Mouse (Mus musculus): Measurements from ENCODE around the gene Il17re. TPM values are rescaled to one million over a fixed set of nuclear protein-coding genes. Genes with fewer than 3 reads are reported as not detected.

Il17re gene
- total RNA-seq, 1 experiment, result 0.80 TPM

DNA sequence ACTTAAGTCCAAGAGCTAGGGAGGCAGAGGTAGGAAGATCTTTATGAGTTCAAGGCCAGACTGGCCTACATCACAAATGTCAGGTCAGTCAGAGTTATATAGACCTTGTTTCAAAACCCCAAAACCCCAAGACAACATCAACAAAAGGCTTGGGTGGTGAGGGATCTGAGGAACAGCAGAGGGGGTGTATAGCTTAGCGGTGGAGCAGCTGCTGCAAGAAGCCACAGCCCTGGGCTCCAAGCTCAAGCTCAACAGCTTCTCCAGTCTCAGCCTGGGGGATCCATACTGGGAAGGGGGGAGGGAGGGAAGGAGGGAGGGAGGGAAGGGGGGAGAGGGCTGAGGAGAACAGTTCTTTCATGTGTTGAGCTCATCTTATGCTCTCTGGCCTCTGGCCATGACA lies 47.4 kb downstream of the Il17re start:
- peaks cover 2 to 4% of the 10 kb centered on the region in 2 experiments for H3K4me1 ChIP-seq (ENCODE audit: control insufficient read depth in 2 of 2, insufficient read depth in 2 of 2, low read length in 2 of 2, poor library complexity in 1 of 2)
- DNase-seq (ENCODE audit: low read depth, low spot score), result no peak
- H3K27ac ChIP-seq (ENCODE audit: insufficient read depth, low read depth, low read length, poor library complexity, severe bottlenecking), result no peak overlapping the region
- H3K36me3 ChIP-seq (ENCODE audit: control insufficient read depth, insufficient read depth, low read length, poor library complexity, severe bottlenecking), result no peaks in the 10 kb centered on the region
- H3K9me3 ChIP-seq (ENCODE audit: control insufficient read depth, insufficient read depth, low read depth, low read length), result no peaks in the 10 kb centered on the region
- H3K4me3 ChIP-seq (ENCODE audit: insufficient read depth in 1 of 2, low read depth in 1 of 2, low read length in 2 of 2, poor library complexity in 1 of 2, severe bottlenecking in 1 of 2), result no peak overlapping the region
- in situ Hi-C loops (cut with MboI; ENCODE audit: low sequenced_read_pairs in 2 of 2, unreplicated experiment in 2 of 2), result no loop called here
- TF ChIP-seq ZC3H11A (IDR thresholded peaks at IDR 0.05; ENCODE audit: borderline replicate concordance, low read depth, low read length), result no peak
- TF ChIP-seq CHD2 (IDR thresholded peaks at IDR 0.05; ENCODE audit: low read depth, low read length), result no peak
- TF ChIP-seq ZNF384 (IDR thresholded peaks at IDR 0.05; ENCODE audit: low read depth, low read length), result no peak
- no peak for TF ChIP-seq MAFK (IDR thresholded peaks at IDR 0.05; ENCODE audit: insufficient read depth, low read depth, low read length)
- no peak for TF ChIP-seq HCFC1 (IDR thresholded peaks at IDR 0.05; ENCODE audit: borderline replicate concordance, insufficient read depth, low read length)
- no peak overlapping the region for H3K9ac ChIP-seq (ENCODE audit: insufficient read depth, low read depth, low read length, poor library complexity, severe bottlenecking)

- Histone ChIP-seq H3K4me1 (ENCODE audit: control insufficient read depth in 2 of 2, insufficient read depth in 2 of 2, low read length in 2 of 2, poor library complexity in 1 of 2) (peaks cover 2% of the 10 kb centered on the region in 2 experiments; a peak in 3 of 4 replicates), H3K9me3 (ENCODE audit: control insufficient read depth, insufficient read depth, low read depth, low read length) (no peaks in the 10 kb centered on the region), H3K36me3 (ENCODE audit: control insufficient read depth, insufficient read depth, low read length, poor library complexity, severe bottlenecking) (no peaks in the 10 kb centered on the region), H3K4me3 (ENCODE audit: insufficient read depth in 1 of 2, low read depth in 1 of 2, low read length in 2 of 2, poor library complexity in 1 of 2, severe bottlenecking in 1 of 2) (no peak overlapping the region), H3K27ac (ENCODE audit: insufficient read depth, low read depth, low read length, poor library complexity, severe bottlenecking) (no peak overlapping the region), H3K9ac (ENCODE audit: insufficient read depth, low read depth, low read length, poor library complexity, severe bottlenecking) (no peak overlapping the region)
- no peak for DNase-seq (ENCODE audit: low read depth, low spot score)
- TF ChIP-seq HCFC1 (IDR thresholded peaks at IDR 0.05; ENCODE audit: borderline replicate concordance, insufficient read depth, low read length), result no peak
- no peak for TF ChIP-seq MAFK (IDR thresholded peaks at IDR 0.05; ENCODE audit: insufficient read depth, low read depth, low read length)
- no peak for TF ChIP-seq ZNF384 (IDR thresholded peaks at IDR 0.05; ENCODE audit: low read depth, low read length)
- no peak for TF ChIP-seq ZC3H11A (IDR thresholded peaks at IDR 0.05; ENCODE audit: borderline replicate concordance, low read depth, low read length)
- no peak for TF ChIP-seq CHD2 (IDR thresholded peaks at IDR 0.05; ENCODE audit: low read depth, low read length)
- in situ Hi-C loops (cut with MboI; ENCODE audit: low sequenced_read_pairs in 2 of 2, unreplicated experiment in 2 of 2), result no loop called here
Observed at GRCm38 (mm10) chr6:113507130-113507529, 48.8 kb downstream of the Il17re start.

GRCm38 (mm10) chr6:113508272-113508946 lies 50.1 kb downstream of the Il17re start:
- no peaks in the 10 kb centered on the region for H3K9me3 ChIP-seq (ENCODE audit: control insufficient read depth, insufficient read depth, low read depth, low read length)
- no peak for DNase-seq (ENCODE audit: low read depth, low spot score)
- in situ Hi-C loops (cut with MboI; ENCODE audit: low sequenced_read_pairs in 2 of 2, unreplicated experiment in 2 of 2), result no loop called here

DNA sequence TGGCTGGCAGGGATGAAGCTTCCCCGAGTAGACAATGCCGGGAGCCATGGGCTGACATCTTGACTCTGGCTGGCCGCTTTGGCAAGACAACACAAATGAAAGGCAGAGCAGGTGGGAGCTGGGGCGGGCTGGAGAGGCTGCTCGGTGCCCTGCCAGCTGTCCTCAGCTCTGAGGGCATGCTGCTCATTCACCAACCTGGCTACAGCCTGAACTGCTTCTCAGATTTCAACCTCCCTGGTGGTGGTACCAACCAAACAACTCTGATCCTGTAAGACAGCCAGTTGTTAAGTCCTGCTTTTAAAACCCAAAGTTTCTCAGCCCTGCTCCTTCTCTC lies 50.6 kb downstream of the Il17re start:
- Histone ChIP-seq H3K4me1 (ENCODE audit: control insufficient read depth in 2 of 2, insufficient read depth in 2 of 2, low read length in 2 of 2, poor library complexity in 1 of 2) (peaks cover 0 to 2% of the 10 kb centered on the region in 2 experiments; a peak in 1 of 4 replicates), H3K4me3 (ENCODE audit: insufficient read depth in 1 of 2, low read depth in 1 of 2, low read length in 2 of 2, poor library complexity in 1 of 2, severe bottlenecking in 1 of 2) (no peak overlapping the region), H3K9me3 (ENCODE audit: control insufficient read depth, insufficient read depth, low read depth, low read length) (no peaks in the 10 kb centered on the region), H3K36me3 (ENCODE audit: control insufficient read depth, insufficient read depth, low read length, poor library complexity, severe bottlenecking) (no peaks in the 10 kb centered on the region), H3K9ac (ENCODE audit: insufficient read depth, low read depth, low read length, poor library complexity, severe bottlenecking) (no peak overlapping the region), H3K27ac (ENCODE audit: insufficient read depth, low read depth, low read length, poor library complexity, severe bottlenecking) (no peak overlapping the region)
- DNase-seq (ENCODE audit: low read depth, low spot score), result no peak
- in situ Hi-C loops (cut with MboI; ENCODE audit: low sequenced_read_pairs in 2 of 2, unreplicated experiment in 2 of 2), result no loop called here
- TF ChIP-seq CHD2 (IDR thresholded peaks at IDR 0.05; ENCODE audit: low read depth, low read length) (no peak), MAFK (IDR thresholded peaks at IDR 0.05; ENCODE audit: insufficient read depth, low read depth, low read length) (no peak), ZNF384 (IDR thresholded peaks at IDR 0.05; ENCODE audit: low read depth, low read length) (no peak)

More at GRCm38 (mm10) chr6:113508272-113508946, 50.1 kb downstream of the Il17re start:
- Histone ChIP-seq H3K4me1 (ENCODE audit: control insufficient read depth in 2 of 2, insufficient read depth in 2 of 2, low read length in 2 of 2, poor library complexity in 1 of 2) (peaks cover 0 to 2% of the 10 kb centered on the region in 2 experiments; a peak in 1 of 4 replicates), H3K4me3 (ENCODE audit: insufficient read depth in 1 of 2, low read depth in 1 of 2, low read length in 2 of 2, poor library complexity in 1 of 2, severe bottlenecking in 1 of 2) (no peak overlapping the region), H3K9ac (ENCODE audit: insufficient read depth, low read depth, low read length, poor library complexity, severe bottlenecking) (no peak overlapping the region), H3K27ac (ENCODE audit: insufficient read depth, low read depth, low read length, poor library complexity, severe bottlenecking) (no peak overlapping the region), H3K36me3 (ENCODE audit: control insufficient read depth, insufficient read depth, low read length, poor library complexity, severe bottlenecking) (no peaks in the 10 kb centered on the region)
- TF ChIP-seq ZNF384 (IDR thresholded peaks at IDR 0.05; ENCODE audit: low read depth, low read length) (no peak), HCFC1 (IDR thresholded peaks at IDR 0.05; ENCODE audit: borderline replicate concordance, insufficient read depth, low read length) (no peak), ZC3H11A (IDR thresholded peaks at IDR 0.05; ENCODE audit: borderline replicate concordance, low read depth, low read length) (no peak), MAFK (IDR thresholded peaks at IDR 0.05; ENCODE audit: insufficient read depth, low read depth, low read length) (no peak), CHD2 (IDR thresholded peaks at IDR 0.05; ENCODE audit: low read depth, low read length) (no peak)
